9 mouse cellular contexts compared by ENCODE assay signal in the genomic region with DNA sequence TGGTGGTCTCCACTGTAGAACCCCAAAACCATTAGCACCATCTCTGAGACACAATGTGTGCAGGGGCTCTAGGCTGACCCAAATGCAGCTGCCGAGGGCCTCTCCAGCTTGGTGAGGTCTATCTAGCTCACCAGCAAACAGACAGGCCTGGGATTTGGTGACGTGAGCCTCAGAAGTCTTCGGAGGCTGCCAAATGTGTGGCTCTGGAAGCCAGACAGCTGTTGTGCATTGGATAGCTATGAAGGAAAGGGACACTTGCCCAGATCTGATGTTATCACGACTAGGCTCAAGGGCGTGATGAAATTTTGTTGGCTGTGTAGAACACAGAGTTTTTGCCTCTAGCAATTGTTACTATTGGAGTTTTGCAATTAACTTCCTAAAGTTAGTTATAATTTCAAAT. TPM values are rescaled to one million over a fixed set of nuclear protein-coding genes. Genes with fewer than 3 reads are reported as not detected.
A peak's percentile ranks its signal among the peaks of the same experiment; 100 is the strongest.
DNase-seq lines count a peak whose midpoint lies in the region; ATAC-seq lines count a peak whose summit lies in the region.
"Had no signal": no experiment of that assay in that cellular context is flagged by ENCODE, and none has a peak within 500 bp of the region (broad histone marks: within the 10 kb centered on the region; RNA-seq: fewer than 3 reads in every experiment).

No protein-coding gene starts in this region.

- no peaks in the 10 kb centered on the region for H3K9me3 ChIP-seq in intestine, embryonic 16.5 days (ENCODE audit: control insufficient read depth, low read length)
- H3K9me3 ChIP-seq in intestine, embryonic 15.5 days = no peaks in the 10 kb centered on the region

- no peaks in the 10 kb centered on the region for H3K27me3 ChIP-seq in intestine, embryonic 16.5 days (replicated peaks; ENCODE audit: control insufficient read depth, insufficient read depth, low read length)
- no peaks in the 10 kb centered on the region for H3K27me3 ChIP-seq in intestine, embryonic 15.5 days (replicated peaks)

- WGBS in intestine, embryonic 16.5 days = 65% methylated on average over 5 of the region's 5 CpGs
- WGBS in intestine, embryonic 15.5 days = 64% methylated on average over 5 of the region's 5 CpGs

- H3K27ac ChIP-seq in intestine, embryonic 16.5 days (ENCODE audit: low read length) = no peak overlapping the region
- H3K27ac ChIP-seq in intestine, embryonic 15.5 days = no peak overlapping the region
- H3K27ac ChIP-seq: liver, embryonic 14.5 days had no signal

- no peak overlapping the region for H3K4me3 ChIP-seq in intestine, embryonic 16.5 days (ENCODE audit: low read length)
- no peak overlapping the region for H3K4me3 ChIP-seq in intestine, embryonic 15.5 days (replicated peaks)

- ATAC-seq in intestine, embryonic 16.5 days = peak; percentile 63
- ATAC-seq in intestine, embryonic 15.5 days = no peak

- H3K36me3 ChIP-seq in intestine, embryonic 16.5 days (ENCODE audit: control insufficient read depth, insufficient read depth, low read length) = no peaks in the 10 kb centered on the region
- no peaks in the 10 kb centered on the region for H3K36me3 ChIP-seq in intestine, embryonic 15.5 days

- H3K9ac ChIP-seq in intestine, embryonic 16.5 days (ENCODE audit: low read depth, low read length) = no peak overlapping the region
- H3K9ac ChIP-seq in intestine, embryonic 15.5 days = no peak overlapping the region
- H3K9ac ChIP-seq: liver, embryonic 14.5 days had no signal

- DNase-seq in adrenal gland, postnatal 14 days = peak; percentile 63
- peak; percentile 73 to 79 for DNase-seq in heart, postnatal 14 days
- DNase-seq in lung, postnatal 25 days (ENCODE audit: low spot score) = peak; percentile 59
- DNase-seq in spleen, adult 18-20 months = no peak
- DNase-seq in cerebellum, adult 11 months = no peak
- DNase-seq in B cell, adult 2 months = no peak

- intact Hi-C loops in heart, postnatal 14 days (cut with DNase I) = loop anchor here (2.0 kb wide), 1 partner anchor 30 kb away; no protein-coding TSS in a partner anchor

- H3K4me1 ChIP-seq in intestine, embryonic 16.5 days (ENCODE audit: control insufficient read depth, insufficient read depth, low read length) = no peaks in the 10 kb centered on the region
- 0 out of 2 replicates have a peak, but pooled peaks cover 4% of the 10 kb centered on the region for H3K4me1 ChIP-seq in intestine, embryonic 15.5 days (replicated peaks)

- no peak overlapping the region for H3K4me2 ChIP-seq in intestine, embryonic 16.5 days (ENCODE audit: low read depth, low read length)
- no peak overlapping the region for H3K4me2 ChIP-seq in intestine, embryonic 15.5 days (replicated peaks)

RNA-seq across cellular contexts. Expression of a gene that starts 4.6 kb away (rescaled TPM):
- 0.16 TPM in 1 of 2 replicates, not detected in the other for polyA plus RNA-seq in intestine, embryonic 16.5 days (2015; fragmentation: Nextera tagmentation; extraction: Ambion mirVana)
- 0.20 TPM in 1 of 2 replicates, not detected in the other for polyA plus RNA-seq in intestine, embryonic 15.5 days (2015; fragmentation: Nextera tagmentation; extraction: Ambion mirVana)
- total RNA-seq in adrenal gland, postnatal 14 days (2021) = 1.0 and 2.1 TPM in 2 replicates
- under 1 TPM; 0.57 to 0.88 TPM for total RNA-seq in heart, postnatal 14 days (2021)

RNA-seq across cellular contexts. Expression of a gene that starts 8.4 kb away (rescaled TPM):
- polyA plus RNA-seq in intestine, embryonic 16.5 days (2015; fragmentation: Nextera tagmentation; extraction: Ambion mirVana) = 4.4 and 5.6 TPM in 2 replicates
- polyA plus RNA-seq in intestine, embryonic 15.5 days (2015; fragmentation: Nextera tagmentation; extraction: Ambion mirVana) = 3.7 and 4.0 TPM in 2 replicates
- 91.5 and 131 TPM in 2 replicates for total RNA-seq in adrenal gland, postnatal 14 days (2021)
- total RNA-seq in heart, postnatal 14 days (2021) = 100 to 1,000 TPM; 620 to 781 TPM

RNA-seq across cellular contexts. Expression of a gene that starts 13.0 kb away (rescaled TPM):
- 32.8 and 35.8 TPM in 2 replicates for polyA plus RNA-seq in intestine, embryonic 16.5 days (2015; fragmentation: Nextera tagmentation; extraction: Ambion mirVana)
- 37.3 and 40.1 TPM in 2 replicates for polyA plus RNA-seq in intestine, embryonic 15.5 days (2015; fragmentation: Nextera tagmentation; extraction: Ambion mirVana)
- 30.5 and 42.2 TPM in 2 replicates for total RNA-seq in adrenal gland, postnatal 14 days (2021)
- 10 to 100 TPM; 12.4 to 13.9 TPM for total RNA-seq in heart, postnatal 14 days (2021)

RNA-seq across cellular contexts. Expression of a gene that starts 25.4 kb away (rescaled TPM):
- 2.0 and 3.3 TPM in 2 replicates for polyA plus RNA-seq in intestine, embryonic 16.5 days (2015; fragmentation: Nextera tagmentation; extraction: Ambion mirVana)
- 1.9 and 2.4 TPM in 2 replicates for polyA plus RNA-seq in intestine, embryonic 15.5 days (2015; fragmentation: Nextera tagmentation; extraction: Ambion mirVana)
- 0.52 and 3.2 TPM in 2 replicates for total RNA-seq in adrenal gland, postnatal 14 days (2021)
- under 1 TPM in 1 of 2 experiments, not detected in 1; 0.80 TPM for total RNA-seq in heart, postnatal 14 days (2021)

RNA-seq across cellular contexts. Expression of a gene that starts 45.3 kb away (rescaled TPM):
- polyA plus RNA-seq in intestine, embryonic 16.5 days (2015; fragmentation: Nextera tagmentation; extraction: Ambion mirVana) = 30.8 and 32.2 TPM in 2 replicates
- 24.2 and 26.8 TPM in 2 replicates for polyA plus RNA-seq in intestine, embryonic 15.5 days (2015; fragmentation: Nextera tagmentation; extraction: Ambion mirVana)
- 19.6 and 26.8 TPM in 2 replicates for total RNA-seq in adrenal gland, postnatal 14 days (2021)
- total RNA-seq in heart, postnatal 14 days (2021) = 10 to 100 TPM; 11.1 to 12.4 TPM

Comparison
In these comparisons a context has a peak if more than half of its experiments do, and no peak if none do; other contexts are left out.
1. DNase-seq: peak in adrenal gland, postnatal 14 days (single experiment), heart, postnatal 14 days (2 of 2) and lung, postnatal 25 days (single experiment); none in spleen, adult 18-20 months (0 of 2), cerebellum, adult 11 months (single experiment) and B cell, adult 2 months (0 of 2).